Mouse (Mus musculus) 416B (cell line): ENCODE results near the gene Prokr2.
"Not testable (repeated sequence)": the region's sequence is repeated elsewhere in the genome, so short reads cannot be mapped to it uniquely, and the experiment has no call there.

Experiments used
- DNase-seq: peaks from one replicate; pipeline ENCODE4 v3.0.0; 2011; ENCODE audit warnings: low read depth

The Prokr2 gene

GRCm38 (mm10) chr2:132340350-132340749 is 44.9 kb downstream of the Prokr2 start:
- peak; percentile 17 for DNase-seq

GRCm38 (mm10) chr2:132337202-132337601 is 48.0 kb downstream of the Prokr2 start:
- no peak for DNase-seq

GRCm38 (mm10) chr2:132323541-132323940 is 61.7 kb downstream of the Prokr2 start:
- DNase-seq = no peak

GRCm38 (mm10) chr2:132320516-132320915 is 64.7 kb downstream of the Prokr2 start:
- DNase-seq = no peak

GRCm38 (mm10) chr2:132317178-132317577 is 68.1 kb downstream of the Prokr2 start:
- DNase-seq = no peak

GRCm38 (mm10) chr2:132316041-132316808 is 69.0 kb downstream of the Prokr2 start:
- peak; percentile 81 for DNase-seq

GRCm38 (mm10) chr2:132314057-132314456 is 71.2 kb downstream of the Prokr2 start:
- DNase-seq = not testable (repeated sequence)

- no peak for DNase-seq
Measured at GRCm38 (mm10) chr2:132313568-132313967, 71.7 kb downstream of the Prokr2 start.

- DNase-seq = no peak
Measured at GRCm38 (mm10) chr2:132312616-132313015, 72.6 kb downstream of the Prokr2 start.

GRCm38 (mm10) chr2:132309398-132309930 is 75.8 kb downstream of the Prokr2 start:
- no peak for DNase-seq

- no peak for DNase-seq
Measured at GRCm38 (mm10) chr2:132308829-132309228, 76.4 kb downstream of the Prokr2 start.

- DNase-seq = no peak
Measured at GRCm38 (mm10) chr2:132307213-132307843, 77.9 kb downstream of the Prokr2 start.

- peak; percentile 33 for DNase-seq
Measured at GRCm38 (mm10) chr2:132305988-132306387, 79.3 kb downstream of the Prokr2 start.

- DNase-seq = peak; percentile 91
Measured at GRCm38 (mm10) chr2:132305165-132305564, 80.1 kb downstream of the Prokr2 start.

GRCm38 (mm10) chr2:132301436-132301835 is 83.8 kb downstream of the Prokr2 start:
- DNase-seq = no peak

- DNase-seq = no peak
Measured at GRCm38 (mm10) chr2:132298250-132298649, 87.0 kb downstream of the Prokr2 start.

- peak; percentile 76 for DNase-seq
Measured at GRCm38 (mm10) chr2:132293694-132294450, 91.4 kb downstream of the Prokr2 start.

- DNase-seq = no peak
Measured at GRCm38 (mm10) chr2:132292083-132292482, 93.2 kb downstream of the Prokr2 start.

GRCm38 (mm10) chr2:132291265-132291664 is 94.0 kb downstream of the Prokr2 start:
- no peak for DNase-seq

- no peak for DNase-seq
Measured at GRCm38 (mm10) chr2:132290808-132291207, 94.4 kb downstream of the Prokr2 start.

GRCm38 (mm10) chr2:132289213-132289612 is 96.0 kb downstream of the Prokr2 start:
- not testable (repeated sequence) for DNase-seq
